Mouse (Mus musculus) heart, embryonic 16.5 days (tissue): ENCODE measurements around the gene Mdc1. TPM values are rescaled to one million over a fixed set of nuclear protein-coding genes. Genes with fewer than 3 reads are reported as not detected.

Experiments used
- ATAC-seq: fragments of 200-750 bp; cut with Nextera tagmentation; replicated peaks from 2 replicates; pipeline ENCODE4 v1.8.0; 2017; ENCODE audit warnings: moderate number of reproducible peaks; ENCODE audit not compliant: insufficient read depth, low FRiP score; ENCODE audit errors: extremely low read depth
- H3K27ac ChIP-seq: fragments of 300-500 bp; sonication (generic); 2 replicates; pipeline ENCODE4 v1.5.1; 2014; ENCODE audit warnings: mild to moderate bottlenecking, low read length, control low read depth, moderate library complexity
- H3K27me3 ChIP-seq: fragments of 300-500 bp; sonication (generic); 2 replicates; pipeline ENCODE4 v1.6.1; 2014; ENCODE audit warnings: low read length, mixed read lengths; ENCODE audit not compliant: control insufficient read depth, insufficient read depth
- H3K36me3 ChIP-seq: fragments of 300-500 bp; sonication (generic); 2 replicates; pipeline ENCODE4 v1.6.1; 2014; ENCODE audit not compliant: control insufficient read depth, insufficient read depth
- H3K4me1 ChIP-seq: fragments of 300-500 bp; sonication (generic); 2 replicates; pipeline ENCODE4 v1.6.1; 2014; ENCODE audit warnings: low read length, mixed read lengths; ENCODE audit not compliant: control insufficient read depth, insufficient read depth
- H3K4me2 ChIP-seq: fragments of 300-500 bp; sonication (generic); 2 replicates; pipeline ENCODE4 v1.6.1; 2014; ENCODE audit warnings: low read depth, mild to moderate bottlenecking, control low read depth, low read length
- H3K4me3 ChIP-seq: fragments of 300-500 bp; sonication (generic); 2 replicates; pipeline ENCODE4 v1.5.1; 2014; ENCODE audit warnings: mild to moderate bottlenecking, control low read depth, low read length
- H3K9ac ChIP-seq: fragments of 300-500 bp; sonication (generic); 2 replicates; pipeline ENCODE4 v1.6.1; 2014; ENCODE audit warnings: low read length, control low read depth
- H3K9me3 ChIP-seq: fragments of 300-500 bp; sonication (generic); replicated peaks from 2 replicates; pipeline ENCODE4 v1.6.1; 2016; ENCODE audit warnings: low read length; ENCODE audit not compliant: control insufficient read depth
- WGBS: fragments of 180-500 bp; shearing (Covaris S2); extraction: QIAGEN DNeasy Blood & Tissue Kit; methylation state at CpG from one replicate; pipeline ENCODE4 v1.1.7; 2014; 5-methylcytosine and 5-hydroxymethylcytosine counted together
- polyA plus RNA-seq: library from polyadenylated mRNA; unstranded; fragments of >200 nt; fragmentation: Nextera tagmentation; extraction: Ambion mirVana; gene quantifications from 2 replicates; pipeline ENCODE4 v1.2.1, GENCODE M21; 2015

Mdc1 gene
- polyA plus RNA-seq, 1 experiment from 2014 or later, result 14.7 TPM

- Histone ChIP-seq H3K36me3 (peaks cover 8% of the 10 kb centered on the region), H3K27me3 (no peaks in the 10 kb centered on the region), H3K27ac (peak overlapping the region; percentile 96), H3K9me3 (peaks cover 3% of the 10 kb centered on the region; the same call in 1 of the 2 replicates), H3K4me2 (peak overlapping the region; percentile 83), H3K4me1 (peaks cover 44% of the 10 kb centered on the region), H3K9ac (peak overlapping the region; percentile 73), H3K4me3 (peak overlapping the region; percentile 69)
- no peak for ATAC-seq
- 21% methylated on average over 16 of the region's 17 CpGs for WGBS
Measured at GRCm38 (mm10) chr17:35868165-35868820, 27.0 kb downstream of the Mdc1 start.

GRCm38 (mm10) chr17:35868961-35869345 is 27.6 kb downstream of the Mdc1 start:
- Histone ChIP-seq H3K9ac (peak overlapping the region; percentile 73), H3K4me2 (peak overlapping the region; percentile 83), H3K27ac (peak overlapping the region; percentile 96), H3K4me1 (peaks cover 49% of the 10 kb centered on the region), H3K36me3 (peaks cover 5% of the 10 kb centered on the region), H3K4me3 (peak overlapping the region; percentile 69), H3K27me3 (no peaks in the 10 kb centered on the region), H3K9me3 (peaks cover 3% of the 10 kb centered on the region; the same call in 1 of the 2 replicates)
- WGBS, result 3% methylated on average over 7 of the region's 7 CpGs
- no peak for ATAC-seq

GRCm38 (mm10) chr17:35869346-35870067 is 28.2 kb downstream of the Mdc1 start:
- no peak for ATAC-seq
- peak overlapping the region; percentile 83 for H3K4me2 ChIP-seq
- peak overlapping the region; percentile 69 for H3K4me3 ChIP-seq
- peak overlapping the region; percentile 73 for H3K9ac ChIP-seq
- 7% methylated on average over 7 of the region's 7 CpGs for WGBS
- peaks cover 5% of the 10 kb centered on the region for H3K36me3 ChIP-seq
- H3K4me1 ChIP-seq, result peaks cover 51% of the 10 kb centered on the region
- H3K9me3 ChIP-seq, result peaks cover 3% of the 10 kb centered on the region; the same call in 1 of the 2 replicates
- peak overlapping the region; percentile 96 for H3K27ac ChIP-seq
- no peaks in the 10 kb centered on the region for H3K27me3 ChIP-seq

- H3K27me3 ChIP-seq, result no peaks in the 10 kb centered on the region
- WGBS, result 26% methylated on average over 9 of the region's 9 CpGs
- ATAC-seq, result peak; percentile 29; the same call in 1 of the 2 replicates
- H3K4me3 ChIP-seq, result peak overlapping the region; percentile 69
- H3K9ac ChIP-seq, result peak overlapping the region; percentile 73
- peaks cover 10% of the 10 kb centered on the region for H3K36me3 ChIP-seq
- peaks cover 3% of the 10 kb centered on the region; the same call in 1 of the 2 replicates for H3K9me3 ChIP-seq
- H3K27ac ChIP-seq, result peak overlapping the region; percentile 96
- H3K4me1 ChIP-seq, result peaks cover 45% of the 10 kb centered on the region
- peak overlapping the region; percentile 83 for H3K4me2 ChIP-seq
Measured at GRCm38 (mm10) chr17:35870151-35870883, 29.0 kb downstream of the Mdc1 start.

GRCm38 (mm10) chr17:35870884-35871696 is 29.8 kb downstream of the Mdc1 start:
- peaks cover 45% of the 10 kb centered on the region for H3K4me1 ChIP-seq
- no peak overlapping the region; the same call in 1 of the 2 replicates for H3K9ac ChIP-seq
- peaks cover 3% of the 10 kb centered on the region; the same call in 1 of the 2 replicates for H3K9me3 ChIP-seq
- peaks cover 11% of the 10 kb centered on the region for H3K36me3 ChIP-seq
- peak overlapping the region; percentile 96 for H3K27ac ChIP-seq
- H3K4me2 ChIP-seq, result peak overlapping the region; percentile 83
- no peak for ATAC-seq
- no peaks in the 10 kb centered on the region for H3K27me3 ChIP-seq
- WGBS, result 40% methylated on average over 8 of the region's 8 CpGs
- H3K4me3 ChIP-seq, result peak overlapping the region; percentile 69

GRCm38 (mm10) chr17:35873774-35874519 is 32.6 kb downstream of the Mdc1 start:
- WGBS, result 24% methylated on average over 21 of the region's 21 CpGs
- Histone ChIP-seq H3K36me3 (peaks cover 18% of the 10 kb centered on the region), H3K27ac (0 out of 2 replicates have a peak overlapping the region, but pooled peaks have one; percentile 5), H3K9ac (peak overlapping the region; percentile 23; the same call in 1 of the 2 replicates), H3K9me3 (peaks cover 3% of the 10 kb centered on the region; the same call in 1 of the 2 replicates), H3K4me2 (peak overlapping the region; percentile 24), H3K27me3 (no peaks in the 10 kb centered on the region), H3K4me3 (no peak overlapping the region), H3K4me1 (peaks cover 31% of the 10 kb centered on the region)
- ATAC-seq, result 0 out of 2 replicates have a peak, but pooled peaks have one; percentile 29

- no peaks in the 10 kb centered on the region for H3K27me3 ChIP-seq
- no peak overlapping the region for H3K4me3 ChIP-seq
- peaks cover 3% of the 10 kb centered on the region; the same call in 1 of the 2 replicates for H3K9me3 ChIP-seq
- no peak overlapping the region for H3K9ac ChIP-seq
- H3K4me2 ChIP-seq, result no peak overlapping the region
- peaks cover 24% of the 10 kb centered on the region for H3K4me1 ChIP-seq
- H3K27ac ChIP-seq, result no peak overlapping the region
- ATAC-seq, result no peak
- H3K36me3 ChIP-seq, result peaks cover 18% of the 10 kb centered on the region
- whole genome bisulfite sequencing, result 76% methylated on average over 6 of the region's 6 CpGs
Measured at GRCm38 (mm10) chr17:35874721-35875120, 33.4 kb downstream of the Mdc1 start.
